Mouse (Mus musculus): ENCODE results near the gene Flt3. TPM values are rescaled to one million over a fixed set of nuclear protein-coding genes. Genes with fewer than 3 reads are reported as not detected.
A peak's percentile ranks its signal among the peaks of the same experiment; 100 is the strongest.

The Flt3 gene
- total RNA-seq (2021): 1 to 10 TPM; 6.2 to 6.8 TPM
- long read RNA-seq, experiment 1, partial matches to known transcripts: 4 of 8 reads
- long read RNA-seq, experiment 1, other reads (novel, unspliced or antisense): 0 of 8 reads
- long read RNA-seq, experiment 2, transcript Flt3-201 (24 exons, 3,657 nt): major isoform, 6 of 12 reads
- long read RNA-seq, experiment 2, partial matches to known transcripts: 2 of 12 reads
- long read RNA-seq, experiment 2, other reads (novel, unspliced or antisense): 4 of 12 reads

DNA sequence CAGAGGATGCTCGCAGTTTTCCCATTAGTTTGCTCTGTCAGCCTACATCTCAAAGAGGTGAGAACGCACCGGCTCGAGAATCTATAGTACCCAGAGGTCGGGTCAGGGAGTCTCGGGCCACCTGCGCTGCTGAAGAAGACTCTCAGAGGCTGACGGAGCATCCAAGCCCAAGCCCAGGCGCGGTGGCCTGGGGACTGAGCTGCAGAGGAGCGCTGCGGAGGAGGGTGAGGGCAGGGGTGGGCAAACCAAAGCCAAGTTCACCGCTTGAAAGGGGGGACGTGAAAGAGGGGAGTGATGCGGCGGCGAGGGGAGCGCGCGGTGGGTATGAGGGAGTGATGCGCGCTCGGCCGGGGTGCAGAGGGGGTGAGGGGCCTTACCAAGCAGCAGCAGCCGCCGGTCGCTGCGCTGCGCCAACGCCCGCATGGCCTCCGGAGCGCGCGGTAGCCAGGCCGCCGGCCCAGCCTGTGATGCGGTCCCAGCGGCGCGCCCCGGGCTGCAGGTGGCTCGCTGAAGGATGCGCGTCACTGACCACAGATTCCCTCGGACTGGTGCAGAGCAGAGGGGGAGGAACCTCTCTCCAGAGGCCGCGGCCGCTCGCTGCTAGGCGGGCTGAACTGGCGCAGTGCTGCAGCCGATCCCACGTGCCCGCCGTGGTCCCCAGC, at the start of gene Flt3:
TSS of gene Flt3 (minus strand) at position 647 of the 662 bp plus-strand sequence.
- peak in 1 of 2 experiments; percentile 21 for DNase-seq (ENCODE audit: low spot score in 2 of 2)

DNA sequence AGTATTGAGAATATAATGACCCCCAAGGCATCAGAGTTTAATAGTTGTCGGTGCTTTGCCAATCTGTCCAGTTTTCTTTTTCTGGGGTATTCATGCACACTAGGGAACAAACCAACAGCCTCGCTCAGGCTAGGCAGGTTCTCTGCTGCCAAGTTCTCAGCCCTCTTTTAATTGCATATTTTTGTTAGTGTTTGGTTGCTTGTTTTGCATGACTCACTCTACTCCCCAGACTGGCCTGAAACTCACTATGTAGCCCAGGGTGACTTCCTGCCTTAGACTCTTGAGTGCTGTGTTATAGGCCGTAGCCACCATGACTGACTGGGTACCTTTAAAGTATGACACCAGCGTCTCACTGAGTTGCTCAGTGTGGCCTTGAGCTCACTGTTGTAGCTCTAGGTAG, 48.6 kb upstream of the Flt3 start:
- DNase-seq (ENCODE audit: low spot score in 2 of 2): peak in 1 of 2 experiments; percentile 65

DNA sequence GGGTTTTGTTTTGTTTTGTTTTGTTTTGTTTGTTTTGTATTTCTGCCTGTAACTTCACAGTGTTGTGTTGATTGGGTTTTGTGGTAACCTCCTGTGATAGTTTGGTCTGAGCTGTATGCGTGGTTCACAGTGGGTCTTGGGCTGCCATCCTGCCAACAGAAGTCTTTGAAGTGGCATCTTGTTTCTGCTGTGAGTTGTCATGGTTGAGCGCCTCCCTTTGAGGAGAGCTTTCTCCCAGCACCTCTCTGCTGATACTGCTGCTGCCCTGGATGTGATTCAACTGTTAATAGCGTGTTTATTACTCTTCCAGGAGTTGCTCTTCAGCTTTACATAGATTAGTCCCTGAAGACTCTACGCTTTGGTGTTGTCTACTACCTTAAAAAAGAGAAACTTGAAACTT, 48.2 kb upstream of the Flt3 start:
- DNase-seq (ENCODE audit: low spot score in 2 of 2): no peak

DNA sequence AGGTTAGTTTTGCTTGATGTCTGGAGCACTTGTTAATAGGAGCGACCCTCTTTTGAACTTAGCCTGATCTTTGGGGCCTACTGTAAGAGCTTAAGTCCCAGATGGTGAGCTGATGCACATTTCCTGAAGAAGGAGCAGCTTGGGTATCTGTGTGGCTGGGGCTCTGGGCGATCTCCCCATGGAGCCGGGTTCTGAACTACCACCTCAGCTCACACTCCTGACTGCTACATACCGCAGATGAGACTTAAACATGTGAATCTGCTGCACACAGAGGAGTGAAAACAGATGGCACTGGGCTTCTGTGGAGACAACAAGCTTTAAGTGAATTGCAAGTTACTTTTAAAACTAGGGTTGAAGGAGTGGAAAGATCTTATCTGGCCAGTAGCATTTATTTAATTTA, 45.0 kb upstream of the Flt3 start:
- no peak for DNase-seq (ENCODE audit: low spot score in 2 of 2)

DNA sequence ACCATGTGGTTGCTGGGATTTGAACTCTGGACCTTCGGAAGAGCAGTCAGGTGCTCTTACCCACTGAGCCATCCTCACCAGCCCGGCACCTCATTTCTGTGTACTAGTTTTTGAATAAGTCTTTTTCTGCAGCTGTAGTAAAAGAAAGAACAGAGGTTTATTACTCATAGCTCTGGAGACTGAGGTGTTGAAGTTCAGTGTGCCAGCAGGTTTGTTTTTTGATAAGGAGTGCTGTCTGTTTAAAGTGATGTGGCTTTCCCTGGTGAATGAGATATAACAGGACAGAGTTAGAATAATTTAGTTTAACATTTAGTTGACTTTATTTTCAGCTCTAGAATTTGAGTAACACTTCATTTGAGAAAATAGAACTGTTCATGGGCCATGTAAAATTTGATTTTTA, 44.5 kb upstream of the Flt3 start:
- no peak for DNase-seq (ENCODE audit: low spot score in 2 of 2)

DNA sequence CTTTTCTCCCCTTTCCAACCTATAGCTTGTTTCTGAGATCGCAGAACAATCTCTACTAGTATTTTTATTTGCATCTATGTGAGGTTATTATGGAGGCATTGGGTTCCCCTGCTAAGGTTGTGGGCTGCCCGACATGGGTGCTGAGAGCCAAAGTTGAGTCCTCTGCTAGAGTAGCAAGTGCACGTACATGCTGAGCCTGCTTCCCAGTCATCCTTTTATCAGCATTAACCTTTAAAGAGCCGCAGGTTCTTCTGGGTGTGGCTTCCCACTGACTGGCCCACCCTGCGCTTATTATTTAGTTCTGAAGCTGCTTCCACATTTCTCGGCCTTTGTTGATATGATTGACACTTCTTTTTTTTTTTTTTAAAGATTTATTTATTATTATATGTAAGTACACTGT, 44.0 kb upstream of the Flt3 start:
- no peak for DNase-seq (ENCODE audit: low spot score in 2 of 2)

DNA sequence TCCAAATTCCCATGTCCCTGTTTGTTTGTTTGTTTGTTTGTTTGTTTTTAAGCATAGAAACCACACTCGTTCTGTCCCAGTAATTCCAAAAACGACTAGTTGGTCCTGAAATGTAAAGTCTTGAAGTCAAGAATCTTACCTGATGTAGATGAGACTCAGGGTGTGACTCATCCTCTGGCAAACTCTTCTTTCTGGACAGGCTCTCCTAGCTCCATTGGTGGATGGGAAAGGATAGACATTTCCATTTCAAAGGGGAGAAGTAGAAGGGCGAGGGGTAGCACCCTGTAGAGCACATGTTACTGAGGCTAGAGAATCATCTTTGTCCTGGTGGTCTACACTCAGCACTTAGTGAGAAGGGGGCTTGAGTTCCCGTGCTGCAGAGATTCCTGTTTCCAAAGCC, 42.5 kb upstream of the Flt3 start:
- no peak for DNase-seq (ENCODE audit: low spot score in 2 of 2)

DNA sequence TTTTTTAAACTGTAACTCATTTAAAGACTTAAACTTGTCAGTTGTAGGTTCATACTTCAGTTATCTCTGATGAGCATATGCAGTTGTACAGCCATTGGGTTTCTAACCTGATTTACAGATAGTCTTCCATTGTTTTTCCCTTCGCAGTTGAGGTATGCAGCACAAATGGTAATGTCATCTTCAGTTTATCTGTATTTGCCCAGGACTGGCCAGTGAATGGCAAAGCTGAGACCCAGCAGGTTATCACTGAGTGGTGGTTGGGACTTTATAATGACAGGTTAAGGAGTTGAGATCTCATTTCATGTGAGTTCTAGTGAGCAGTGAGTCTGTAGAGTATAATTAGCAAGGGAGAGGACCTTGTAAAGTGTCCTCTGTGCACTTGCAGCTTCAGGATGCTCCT, 41.7 kb upstream of the Flt3 start:
- DNase-seq (ENCODE audit: low spot score in 2 of 2): no peak

DNA sequence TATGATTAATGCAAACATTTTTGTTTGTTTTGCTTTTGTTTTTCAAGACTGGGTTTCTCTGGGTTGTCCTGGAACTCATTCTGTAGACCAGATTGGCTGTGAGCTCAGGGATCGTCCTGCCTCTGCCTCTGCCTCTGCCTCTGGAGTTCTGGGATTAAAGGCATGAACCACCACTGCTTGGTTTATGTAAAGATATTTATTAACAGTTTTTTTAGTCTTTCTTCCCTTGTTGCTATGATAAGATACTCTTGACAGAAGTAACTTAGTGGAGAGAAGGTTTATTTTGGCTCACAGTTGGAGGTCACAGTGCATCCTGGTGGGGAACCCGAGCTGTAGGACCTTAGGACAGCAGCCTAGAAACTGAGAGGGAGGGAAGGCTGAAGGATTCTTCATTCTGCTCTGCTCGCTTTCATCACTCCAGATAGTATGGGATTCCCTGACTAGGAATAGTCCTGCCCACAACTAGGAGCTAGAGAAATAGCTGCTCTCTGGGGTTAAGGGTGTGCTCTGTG, 40.8 kb upstream of the Flt3 start:
- DNase-seq (ENCODE audit: low spot score in 2 of 2): no peak

DNA sequence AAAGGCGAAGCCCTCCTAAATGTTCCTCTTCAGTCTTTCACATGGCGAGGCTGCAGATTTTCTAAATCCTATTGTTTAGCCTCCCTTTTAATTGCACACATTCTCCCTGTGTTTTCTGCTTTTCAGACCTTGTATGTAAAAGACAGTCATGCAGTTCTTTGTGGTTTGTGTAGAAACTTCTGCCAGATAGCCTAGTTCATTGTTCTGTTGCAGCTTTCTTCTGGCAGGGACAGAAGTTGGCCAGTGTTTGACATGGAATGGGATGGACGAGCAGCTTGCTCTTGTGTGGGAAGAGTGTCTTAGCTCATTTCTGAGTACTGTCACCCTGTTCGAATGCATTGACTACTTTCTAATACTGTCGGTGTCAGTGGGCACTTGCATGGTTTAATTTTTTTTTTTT, 36.2 kb upstream of the Flt3 start:
- DNase-seq (ENCODE audit: low spot score in 2 of 2): no peak

DNA sequence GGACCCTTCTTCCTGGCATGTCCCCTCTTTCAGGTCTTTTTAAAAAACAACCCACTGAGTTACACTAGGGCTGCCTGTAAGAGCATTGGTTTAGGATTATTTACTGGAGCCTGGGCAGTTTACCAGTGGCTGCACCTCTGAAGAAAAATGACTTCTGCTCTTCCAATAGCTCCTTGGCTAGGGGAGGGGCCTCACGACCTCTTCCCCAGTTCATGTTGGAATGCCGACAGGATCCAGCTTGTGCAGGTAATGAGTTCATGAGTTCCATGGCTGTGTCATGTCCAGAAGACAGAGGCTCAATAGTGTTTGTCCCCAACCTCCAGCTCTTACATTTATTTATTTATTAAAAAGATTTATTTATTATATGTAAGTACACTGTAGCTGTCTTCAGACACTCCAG, 35.5 kb upstream of the Flt3 start:
- no peak for DNase-seq (ENCODE audit: low spot score in 2 of 2)

DNA sequence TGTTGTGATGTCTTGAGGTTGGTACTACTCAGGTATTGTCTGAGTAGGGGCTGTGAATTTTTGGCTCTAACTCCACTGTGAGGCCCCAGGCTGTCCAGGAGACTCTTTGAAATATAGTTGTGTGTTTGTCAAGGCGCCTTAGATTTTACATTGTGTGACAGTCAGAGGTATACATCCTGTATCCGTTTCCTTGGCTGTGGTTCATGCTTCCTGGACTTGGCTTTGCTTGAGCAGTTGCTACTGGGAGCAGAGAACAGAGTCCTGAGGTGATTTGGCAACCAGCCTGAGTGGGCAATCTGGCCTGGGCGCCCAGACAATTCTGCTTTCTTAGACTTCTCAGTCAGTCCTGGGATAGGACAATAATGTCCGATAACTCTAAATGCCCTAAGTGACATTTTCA, 34.9 kb upstream of the Flt3 start:
- DNase-seq (ENCODE audit: low spot score in 2 of 2): peak in 1 of 2 experiments; percentile 40

DNA sequence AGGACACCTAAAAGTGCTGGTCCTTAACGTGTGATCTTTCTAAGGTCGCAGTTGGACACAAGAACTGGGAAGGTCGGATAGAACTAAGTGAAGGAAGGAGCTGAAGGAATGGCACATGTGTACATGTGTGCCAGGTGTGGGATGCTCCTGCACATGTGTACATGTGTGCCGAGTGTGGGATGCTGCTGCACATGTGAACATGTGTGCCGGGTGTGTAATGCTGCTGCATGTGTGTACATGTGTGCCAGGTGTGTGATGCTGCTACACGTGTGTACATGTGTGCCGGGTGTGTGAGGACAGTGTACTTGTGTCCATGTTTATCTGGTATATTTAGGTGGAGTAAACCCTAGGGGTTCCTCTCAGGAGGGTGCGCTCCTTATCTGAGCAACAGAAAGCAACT, 32.6 kb upstream of the Flt3 start:
- DNase-seq (ENCODE audit: low spot score in 2 of 2): no peak

DNA sequence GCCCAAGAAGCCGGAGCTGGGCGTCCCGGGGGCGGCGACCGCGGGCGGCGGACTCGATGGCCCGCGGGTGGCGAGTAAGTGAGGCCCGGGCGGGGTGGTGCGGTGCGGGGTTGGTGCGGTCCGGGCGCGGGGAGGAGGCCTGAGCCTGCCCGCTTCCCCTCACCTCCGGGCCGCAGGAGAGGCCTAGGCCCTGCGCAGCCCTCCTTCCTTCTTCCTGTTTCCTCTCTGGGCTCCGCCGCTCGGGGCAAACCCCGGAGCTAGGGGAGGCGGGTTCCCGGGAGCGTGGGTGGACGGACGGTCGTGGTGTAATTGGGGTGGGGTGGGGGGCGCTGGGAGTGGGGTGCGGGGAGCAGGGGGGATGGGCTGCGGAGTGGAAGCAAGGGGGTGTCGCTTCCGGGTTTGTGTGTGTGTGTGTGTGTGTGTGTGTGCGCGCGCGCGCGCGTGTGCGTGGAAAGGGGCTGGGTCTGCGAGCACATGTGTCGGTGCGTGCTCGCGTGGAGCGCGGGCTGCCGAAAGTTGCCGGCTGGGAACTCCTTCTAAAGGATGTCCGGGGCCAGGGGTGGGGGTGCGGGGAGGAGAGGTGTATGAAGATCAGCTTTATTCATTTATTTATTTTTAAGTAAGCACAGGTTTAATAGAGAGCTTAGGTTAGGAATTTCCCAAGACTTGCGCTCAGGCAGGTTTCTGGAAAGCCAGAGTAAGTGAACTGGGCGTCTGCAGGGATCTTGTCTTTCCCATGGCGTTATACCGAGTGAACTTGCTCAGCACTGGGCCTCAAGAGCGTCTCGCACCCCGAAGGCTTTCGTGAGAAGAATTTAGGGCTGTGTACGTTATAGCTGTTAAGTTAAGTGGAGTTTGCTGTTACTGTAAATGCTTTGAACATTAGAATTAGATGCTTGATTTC, 30.9 kb upstream of the Flt3 start:
- DNase-seq (ENCODE audit: low spot score in 2 of 2): peak; percentile 58 to 78

DNA sequence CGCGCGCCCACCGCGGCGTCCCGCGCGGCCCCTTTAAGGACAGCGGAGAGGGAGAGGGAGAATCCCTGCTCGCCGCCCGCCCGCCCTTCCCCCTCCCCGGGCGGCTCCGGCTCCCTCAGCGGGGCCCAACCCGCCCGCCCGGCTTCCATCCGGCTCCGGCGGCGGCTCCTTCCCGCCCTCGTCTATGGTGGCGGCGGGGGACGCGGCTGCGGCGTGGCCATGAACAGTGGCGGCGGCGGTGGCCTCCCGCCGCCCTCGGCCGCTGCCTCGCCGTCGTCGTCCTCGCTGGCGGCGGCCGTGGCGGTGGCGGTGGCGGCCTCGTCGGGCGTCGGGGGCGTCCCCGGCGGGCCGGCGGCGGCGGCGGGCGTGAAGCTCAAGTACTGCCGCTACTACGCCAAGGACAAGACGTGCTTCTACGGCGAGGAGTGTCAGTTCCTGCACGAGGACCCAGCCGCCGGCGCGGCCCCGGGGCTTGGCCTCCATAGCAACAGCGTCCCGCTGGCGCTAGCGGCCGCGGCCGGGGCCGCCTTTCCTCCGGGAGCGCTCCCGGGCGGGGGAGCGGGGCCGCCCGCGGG, 30.2 kb upstream of the Flt3 start:
- DNase-seq (ENCODE audit: low spot score in 2 of 2): peak; percentile 41 to 58

DNA sequence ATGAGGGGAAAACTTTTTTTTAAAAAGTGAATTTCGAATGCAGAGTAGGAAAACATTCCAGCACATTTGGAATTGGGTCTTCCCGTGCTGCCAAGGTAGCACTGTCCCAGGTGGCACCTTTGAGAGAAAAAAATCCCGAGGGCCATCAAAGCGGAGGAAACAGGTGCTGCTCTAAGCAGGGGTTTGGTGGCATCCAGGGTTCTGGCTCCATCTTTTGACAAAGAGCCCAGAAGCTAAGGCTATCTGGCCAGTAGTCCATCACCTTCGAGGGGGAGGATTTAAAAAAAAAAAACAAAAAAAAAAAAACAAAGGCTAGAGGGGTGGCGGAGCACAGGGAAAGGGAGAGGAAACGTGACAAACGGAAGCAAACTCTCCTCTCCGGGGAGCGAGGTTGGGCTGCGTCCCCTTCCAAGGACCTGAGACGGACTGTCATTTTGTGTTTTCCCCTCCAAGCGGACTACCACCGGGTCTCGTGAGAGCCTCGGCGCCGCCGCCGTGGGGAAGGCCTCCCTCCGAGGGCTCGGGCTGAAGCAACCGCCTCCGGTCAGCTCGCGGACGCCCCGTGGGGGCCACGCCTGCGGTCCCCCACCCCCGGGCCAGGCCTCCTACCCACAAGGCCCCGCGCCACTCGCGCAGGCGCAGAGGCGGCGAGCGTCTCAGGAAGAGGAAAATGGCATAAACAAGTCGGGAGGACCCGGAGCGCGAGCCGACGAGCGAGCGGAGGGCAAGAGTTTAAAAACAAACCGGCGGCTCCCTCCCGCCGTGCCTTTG, 29.4 kb upstream of the Flt3 start, which contains the start of gene Pan3:
TSS of gene Pan3 (plus strand) at position 627 of the 771 bp plus-strand sequence.
- peak; percentile 95 to 96 for DNase-seq (ENCODE audit: low spot score in 2 of 2)

DNA sequence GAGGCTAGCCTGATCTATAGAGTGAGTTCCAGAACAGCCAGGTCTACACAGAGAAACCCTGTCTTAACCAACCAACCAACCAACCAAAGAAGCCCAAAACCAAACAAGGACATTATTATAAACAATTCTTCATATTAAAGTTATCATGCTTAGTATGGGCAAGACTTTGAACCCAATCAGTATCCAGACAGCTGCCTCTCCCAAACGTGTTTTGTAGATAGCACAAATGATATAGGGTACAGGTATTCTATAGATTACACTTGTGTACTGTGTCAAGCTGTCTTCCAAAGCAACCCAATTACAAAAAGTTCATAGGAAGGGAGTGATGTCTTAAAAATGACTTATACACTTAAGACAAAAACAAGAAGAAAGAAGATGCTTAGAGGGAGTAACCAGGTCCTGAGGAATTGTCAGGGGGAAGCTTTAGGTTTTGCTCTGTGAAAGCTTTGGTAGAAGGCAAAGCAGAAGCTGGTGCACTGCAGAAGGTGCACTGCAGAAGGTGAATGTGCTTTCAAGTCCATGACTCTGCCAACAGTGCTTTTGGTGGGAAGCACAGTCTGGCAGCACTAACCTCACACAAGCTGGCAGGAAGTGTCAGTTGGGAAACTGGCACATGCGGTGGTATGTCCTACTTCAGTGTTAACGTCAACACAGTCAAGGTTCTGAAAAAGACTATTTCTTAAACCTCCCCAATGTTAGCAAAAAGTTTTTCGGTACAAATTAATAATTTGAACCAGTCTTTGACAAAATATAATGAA, 25.9 kb upstream of the Flt3 start:
- DNase-seq (ENCODE audit: low spot score in 2 of 2): no peak

DNA sequence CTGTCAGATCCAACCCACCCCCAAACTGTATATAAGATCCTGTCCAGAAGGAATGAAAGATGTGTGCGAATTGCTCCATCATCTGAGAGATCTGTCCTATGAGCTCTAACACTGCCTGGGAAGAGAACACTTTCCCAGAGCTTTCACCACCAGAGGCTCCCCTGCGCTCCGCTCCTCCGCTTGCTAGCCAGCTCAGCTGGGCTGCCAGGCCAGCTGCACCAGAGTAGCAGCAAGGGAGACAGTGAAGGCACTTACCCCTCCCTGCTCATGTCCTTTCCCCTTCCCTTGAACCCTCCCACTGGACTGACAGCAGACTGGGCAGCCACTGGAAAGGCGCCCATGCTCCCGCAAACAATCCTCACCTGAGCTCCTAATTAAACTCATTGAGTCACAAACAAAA, 23.3 kb upstream of the Flt3 start:
- no peak for DNase-seq (ENCODE audit: low spot score in 2 of 2)

DNA sequence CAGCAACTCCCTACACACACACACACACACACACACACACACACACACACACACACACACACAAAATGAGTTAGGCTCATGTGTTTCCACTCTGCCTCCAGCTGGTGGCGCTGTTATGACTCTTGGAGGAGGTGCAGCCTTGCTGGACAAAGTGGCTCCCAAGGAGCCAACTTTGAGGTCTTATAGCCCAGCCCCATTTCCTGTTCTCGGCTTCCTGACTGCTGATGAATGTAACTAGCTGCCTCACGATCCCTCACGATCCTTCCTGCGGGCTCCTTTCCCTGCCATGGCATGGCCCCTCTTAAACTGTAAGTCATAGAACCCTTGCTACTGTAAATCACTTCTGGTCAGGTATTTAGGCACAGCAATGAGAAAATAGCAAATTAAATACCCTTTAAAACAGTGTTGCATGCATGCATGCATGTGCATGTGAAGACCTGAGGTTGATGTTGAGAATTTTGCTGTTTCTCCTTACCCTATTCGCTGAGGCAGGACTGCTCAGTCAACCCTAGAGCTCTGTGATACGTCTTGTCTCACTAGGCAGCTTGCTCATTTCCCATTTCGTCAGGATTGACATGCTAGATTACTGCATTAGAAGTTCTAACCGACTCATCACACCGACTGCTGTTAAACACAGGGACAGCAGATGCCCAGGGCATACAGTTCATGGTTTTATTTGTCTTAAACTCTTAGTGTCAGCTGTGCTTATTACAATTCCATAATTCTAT, 18.3 kb upstream of the Flt3 start:
- no peak for DNase-seq (ENCODE audit: low spot score in 2 of 2)

Data from layer of hippocampus, postnatal 14 days (tissue).